Mouse (Mus musculus): Measurements from ENCODE around the gene Tmem102. TPM values are rescaled to one million over a fixed set of nuclear protein-coding genes. Genes with fewer than 3 reads are reported as not detected.
A peak's percentile ranks its signal among the peaks of the same experiment; 100 is the strongest.

Tmem102 gene
- total and polyA plus RNA-seq, 3 experiments, result 0.08 TPM; not detected in 2

DNA sequence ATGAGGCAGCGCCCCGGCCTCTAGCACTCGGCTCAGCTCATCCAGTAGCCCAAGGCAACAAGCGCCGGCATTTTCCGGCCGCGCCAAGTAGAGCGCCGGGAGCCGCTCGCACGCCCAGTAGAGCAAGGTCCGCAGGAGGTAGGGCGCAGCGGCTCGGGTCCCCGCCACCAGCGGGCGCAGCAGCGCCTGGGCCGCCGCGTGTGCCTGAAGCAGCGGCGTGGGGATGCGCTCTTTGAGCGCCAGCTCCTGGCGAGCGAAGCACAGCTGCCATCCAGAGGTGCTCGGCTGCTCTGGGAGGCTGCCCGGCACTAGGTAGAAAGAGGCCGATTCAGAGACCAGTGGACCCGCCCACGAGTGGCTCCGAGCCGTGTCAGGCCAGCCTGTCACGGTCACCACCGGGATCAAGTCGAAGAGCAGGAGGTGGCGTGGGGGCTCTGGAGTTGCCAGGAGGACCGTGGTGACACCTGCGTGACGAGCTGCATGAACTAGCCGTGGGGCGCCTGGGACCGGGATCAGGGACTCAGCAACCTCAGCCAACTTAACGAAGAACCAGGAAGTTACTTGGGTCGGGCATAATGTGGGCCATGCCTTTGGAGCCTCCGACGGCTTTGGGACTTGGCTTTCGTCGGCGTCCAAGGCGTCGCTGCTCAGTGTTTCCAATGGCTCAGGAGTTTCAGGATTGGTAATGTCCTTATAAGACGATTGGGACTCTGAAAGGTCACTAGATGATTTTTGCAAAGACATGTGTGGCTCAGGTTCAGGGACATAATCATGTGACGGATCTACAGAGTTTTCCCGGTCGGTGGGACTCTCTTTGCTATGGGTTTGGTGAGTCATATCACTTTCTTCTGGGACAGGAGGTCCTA, 1.4 kb downstream of the Tmem102 start (continued):
- TF ChIP-seq MAZ (IDR thresholded peaks at IDR 0.05; ENCODE audit: low read depth, low read length) (no peak; the same call in 1 of the 2 replicates), MAFK (IDR thresholded peaks at IDR 0.05; ENCODE audit: insufficient replicate concordance, low read length) (peak; percentile 20; the same call in 1 of the 2 replicates), POLR2AphosphoS2 (IDR thresholded peaks at IDR 0.05; ENCODE audit: low read depth, low read length) (no peak), ZMIZ1 (IDR thresholded peaks at IDR 0.05; ENCODE audit: low read depth, low read length) (0 out of 2 replicates have a peak, but pooled peaks have one; percentile 43), CHD2 (IDR thresholded peaks at IDR 0.05; ENCODE audit: low read length) (no peak), ZNF384 (IDR thresholded peaks at IDR 0.05; ENCODE audit: low read depth, low read length) (no peak), EP300 (IDR thresholded peaks at IDR 0.05; ENCODE audit: low read length) (no peak), MEF2A (IDR thresholded peaks at IDR 0.05; ENCODE audit: borderline replicate concordance, low read depth, low read length) (peak; percentile 80; the same call in 1 of the 2 replicates), NRF1 (IDR thresholded peaks at IDR 0.05; ENCODE audit: low read depth, low read length) (peak; percentile 58; the same call in 1 of the 2 replicates)

DNA sequence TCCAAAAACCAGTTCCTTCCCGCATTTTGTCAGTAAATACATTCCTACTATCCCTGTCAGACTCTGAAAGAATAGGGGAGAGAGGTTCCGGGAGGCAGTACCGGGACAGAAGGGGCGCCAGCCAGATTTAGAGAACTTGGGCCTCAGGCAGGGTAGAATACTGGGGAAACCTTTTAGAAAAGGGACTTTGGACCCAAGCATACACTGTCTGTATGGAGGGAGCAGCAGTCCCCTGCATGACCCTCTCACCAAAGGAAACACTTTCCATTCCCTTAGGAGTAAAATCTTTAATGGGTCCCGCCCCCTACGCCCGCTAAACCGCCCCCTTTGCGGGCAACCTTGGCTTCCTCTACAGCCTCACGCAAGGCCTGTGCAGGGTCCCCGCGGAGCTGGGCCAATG, 2.1 kb downstream of the Tmem102 start:
- H3K4me3 ChIP-seq (replicated peaks in 1 of 3; ENCODE audit: low read depth in 2 of 3, low read length in 2 of 3, poor library complexity in 1 of 3), result peak overlapping the region; percentile 11 to 39 (median 37)
- peaks cover 24% of the 10 kb centered on the region for H3K9me3 ChIP-seq (replicated peaks; ENCODE audit: low read length)
- H3K4me1 ChIP-seq (ENCODE audit: control insufficient read depth in 1 of 2, insufficient read depth in 2 of 2), result peaks cover 12 to 43% of the 10 kb centered on the region in 2 experiments
- no peak overlapping the region for H3K27ac ChIP-seq (ENCODE audit: insufficient read depth, low read depth)
- in situ Hi-C loops (cut with MboI; ENCODE audit: low pct_ligation_motif_present, low pct_unique_long_range_greater_than_20kb, low sequenced_read_pairs) (loop anchor here (5.0 kb wide), 1 partner anchor 74 kb away; the partner anchor contains the start of gene Tmem95), dilution Hi-C loops (cut with MboI; ENCODE audit: extremely low pct_ligation_motif_present, extremely low pct_unique_long_range_greater_than_20kb, low sequenced_read_pairs) (no loop called here)
- H3K4me2 ChIP-seq (ENCODE audit: insufficient read depth, low read depth, poor library complexity, severe bottlenecking), result peak overlapping the region; percentile 72
- H3K27me3 ChIP-seq (replicated peaks), result peaks cover 48% of the 10 kb centered on the region
- H3K79me2 ChIP-seq (replicated peaks; ENCODE audit: control insufficient read depth, extremely low read depth, insufficient read depth, poor library complexity, severe bottlenecking), result no peaks in the 10 kb centered on the region
- no peaks in the 10 kb centered on the region for H3K36me3 ChIP-seq (replicated peaks in 1 of 2; ENCODE audit: control insufficient read depth in 1 of 2, insufficient read depth in 1 of 2, low read length in 1 of 2)
- no peak for DNase-seq (ENCODE audit: extremely low read depth)
- peak overlapping the region; percentile 2; the same call in 1 of the 2 replicates for H3K9ac ChIP-seq (ENCODE audit: insufficient read depth, low read depth)
- TF ChIP-seq TBP (conservative IDR thresholded peaks at IDR 0.05; ENCODE audit: low read depth, low read length) (0 out of 2 replicates have a peak, but pooled peaks have one; percentile 11), GABPA (IDR thresholded peaks at IDR 0.05; ENCODE audit: insufficient replicate concordance, low read depth, low read length) (no peak)

GRCm38 (mm10) chr11:69802648-69803105, 2.7 kb downstream of the Tmem102 start:
- H3K4me3 ChIP-seq (replicated peaks in 1 of 3; ENCODE audit: low read depth in 2 of 3, low read length in 2 of 3, poor library complexity in 1 of 3), result peak overlapping the region; percentile 39 to 57 (median 42)
- peaks cover 45% of the 10 kb centered on the region for H3K27me3 ChIP-seq (replicated peaks)
- H3K27ac ChIP-seq (ENCODE audit: insufficient read depth, low read depth), result no peak overlapping the region
- H3K9ac ChIP-seq (ENCODE audit: insufficient read depth, low read depth), result peak overlapping the region; percentile 27; the same call in 1 of the 2 replicates
- H3K4me2 ChIP-seq (ENCODE audit: insufficient read depth, low read depth, poor library complexity, severe bottlenecking), result peak overlapping the region; percentile 72
- in situ Hi-C loops (cut with MboI; ENCODE audit: low pct_ligation_motif_present, low pct_unique_long_range_greater_than_20kb, low sequenced_read_pairs) (loop anchor here (5.0 kb wide), 1 partner anchor 75 kb away; the partner anchor contains the start of gene Tmem95), dilution Hi-C loops (cut with MboI; ENCODE audit: extremely low pct_ligation_motif_present, extremely low pct_unique_long_range_greater_than_20kb, low sequenced_read_pairs) (no loop called here)
- TF ChIP-seq ELF1 (IDR thresholded peaks at IDR 0.05; ENCODE audit: low read depth, low read length) (no peak), SIN3A (IDR thresholded peaks at IDR 0.05; ENCODE audit: low read length) (peak; percentile 28; the same call in 1 of the 2 replicates)
- peaks cover 12 to 50% of the 10 kb centered on the region in 2 experiments for H3K4me1 ChIP-seq (ENCODE audit: control insufficient read depth in 1 of 2, insufficient read depth in 2 of 2)
- no peaks in the 10 kb centered on the region for H3K36me3 ChIP-seq (replicated peaks in 1 of 2; ENCODE audit: control insufficient read depth in 1 of 2, insufficient read depth in 1 of 2, low read length in 1 of 2)
- H3K79me2 ChIP-seq (replicated peaks; ENCODE audit: control insufficient read depth, extremely low read depth, insufficient read depth, poor library complexity, severe bottlenecking), result no peaks in the 10 kb centered on the region
- DNase-seq (ENCODE audit: extremely low read depth), result no peak
- peaks cover 24% of the 10 kb centered on the region for H3K9me3 ChIP-seq (replicated peaks; ENCODE audit: low read length)
